Comparison of ENCODE assay signal across 8 mouse cellular contexts in the genomic region with DNA sequence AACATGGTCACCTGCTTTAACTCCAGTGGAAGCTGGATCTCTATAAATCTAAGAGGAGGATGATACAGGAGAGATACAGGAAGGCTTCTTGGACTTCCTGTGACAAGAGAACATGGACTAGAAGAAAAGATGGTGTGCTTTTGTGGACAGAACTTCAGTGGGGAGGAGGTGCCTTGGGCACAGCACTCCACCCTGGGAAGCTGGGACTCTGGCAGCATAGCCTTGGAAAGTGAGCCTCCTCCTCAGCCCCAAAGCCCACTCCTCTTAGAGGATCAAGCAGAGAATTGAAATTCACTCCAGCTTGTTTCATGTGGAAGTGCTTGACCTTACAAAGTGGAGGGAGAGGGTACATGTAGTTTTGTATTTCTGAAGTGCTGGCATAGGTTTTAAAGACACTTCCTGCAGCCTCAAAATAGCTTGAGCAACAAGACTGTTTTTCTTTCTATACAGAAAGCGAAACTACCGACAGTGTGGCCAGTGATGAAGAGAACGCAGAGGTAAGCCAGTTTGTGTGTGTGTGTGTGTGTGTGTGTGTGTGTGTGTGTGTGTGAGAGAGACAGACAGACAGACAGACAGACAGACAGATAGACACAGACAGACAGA.
A peak's percentile ranks its signal among the peaks of the same experiment; 100 is the strongest.
DNase-seq lines count a peak whose midpoint lies in the region; ATAC-seq and TF ChIP-seq lines count a peak whose summit lies in the region.

No protein-coding gene starts in this region.

- TF ChIP-seq POLR2A in bone marrow, adult 2 months (IDR thresholded peaks at IDR 0.05; ENCODE audit: borderline replicate concordance, control insufficient read depth, low read depth, low read length) = no peak

- H3K4me2 ChIP-seq in kidney, postnatal 0 days (ENCODE audit: low read length) = no peak overlapping the region
- H3K4me2 ChIP-seq in neural tube, embryonic 15.5 days = no peak overlapping the region

- ATAC-seq in kidney, postnatal 0 days (replicated peaks; ENCODE audit: low FRiP score, low read depth) = no peak
- peak; percentile 81 for ATAC-seq in inflammation-experienced regulatory T-cells, adult 6 months
- no peak for ATAC-seq in neural tube, embryonic 15.5 days (ENCODE audit: low FRiP score)

- DNase-seq in kidney, postnatal 0 days (ENCODE audit: low spot score) = peak; percentile 28
- no peak for DNase-seq in kidney, adult 8-10 months
- no peak for DNase-seq in layer of hippocampus, adult 9-10 months (ENCODE audit: low spot score)
- no peak for DNase-seq in gastrocnemius, adult 8-10 months (ENCODE audit: low spot score in 2 of 2)
- DNase-seq in layer of hippocampus, postnatal 10 days (ENCODE audit: low spot score in 2 of 2) = no peak

- no peak overlapping the region for H3K4me3 ChIP-seq in kidney, postnatal 0 days (replicated peaks; ENCODE audit: low read depth, low read length)
- H3K4me3 ChIP-seq in bone marrow, adult 2 months (replicated peaks; ENCODE audit: control insufficient read depth, low read depth, low read length) = no peak overlapping the region
- no peak overlapping the region for H3K4me3 ChIP-seq in neural tube, embryonic 15.5 days (replicated peaks)

- no peaks in the 10 kb centered on the region for H3K27me3 ChIP-seq in kidney, postnatal 0 days (ENCODE audit: insufficient read depth, low read length)
- H3K27me3 ChIP-seq in neural tube, embryonic 15.5 days (replicated peaks) = no peaks in the 10 kb centered on the region

- no peak for TF ChIP-seq CTCF in kidney, postnatal 0 days (IDR thresholded peaks at IDR 0.05; ENCODE audit: low read depth)
- no peak for TF ChIP-seq CTCF in bone marrow, adult 2 months (IDR thresholded peaks at IDR 0.05; ENCODE audit: control insufficient read depth, insufficient read depth, low read length)

- peak overlapping the region; percentile 69 for H3K27ac ChIP-seq in kidney, postnatal 0 days
- peak overlapping the region; percentile 89 for H3K27ac ChIP-seq in bone marrow, adult 2 months (ENCODE audit: control insufficient read depth, insufficient read depth, low read depth, low read length, poor library complexity)
- peak overlapping the region; percentile 37; the same call in 1 of the 2 replicates for H3K27ac ChIP-seq in neural tube, embryonic 15.5 days (replicated peaks)

- H3K36me3 ChIP-seq in kidney, postnatal 0 days (ENCODE audit: insufficient read depth, low read length) = peaks cover 12% of the 10 kb centered on the region
- H3K36me3 ChIP-seq in neural tube, embryonic 15.5 days = peaks cover 8% of the 10 kb centered on the region; the same call in 1 of the 2 replicates

- WGBS in kidney, postnatal 0 days = 66% methylated on average over 3 of the region's 3 CpGs
- 3% methylated on average over 3 of the region's 3 CpGs for WGBS in bone marrow, adult 2 months
- 95% methylated on average over 3 of the region's 3 CpGs for WGBS in neural tube, embryonic 15.5 days

- H3K9ac ChIP-seq in kidney, postnatal 0 days (ENCODE audit: low read depth, low read length) = no peak overlapping the region
- no peak overlapping the region for H3K9ac ChIP-seq in neural tube, embryonic 15.5 days (replicated peaks)

- no peaks in the 10 kb centered on the region; the same call in 1 of the 2 replicates for H3K4me1 ChIP-seq in kidney, postnatal 0 days (replicated peaks; ENCODE audit: insufficient read depth, low read length)
- H3K4me1 ChIP-seq in bone marrow, adult 2 months (ENCODE audit: control insufficient read depth, insufficient read depth, low read length) = peaks cover 11% of the 10 kb centered on the region
- H3K4me1 ChIP-seq in neural tube, embryonic 15.5 days = no peaks in the 10 kb centered on the region

- H3K9me3 ChIP-seq in kidney, postnatal 0 days (replicated peaks; ENCODE audit: low read length) = no peaks in the 10 kb centered on the region
- no peaks in the 10 kb centered on the region for H3K9me3 ChIP-seq in neural tube, embryonic 15.5 days (replicated peaks)

Comparison
In these comparisons a context has a peak if more than half of its experiments do, and no peak if none do; other contexts are left out.
1. H3K27ac ChIP-seq: peak in every context shown above with its lines; median percentile 89 in bone marrow, adult 2 months; 69 in kidney, postnatal 0 days; 37 in neural tube, embryonic 15.5 days.